Mouse (Mus musculus) heart, postnatal 0 days (tissue): ENCODE results near the gene Cdh13. TPM values are rescaled to one million over a fixed set of nuclear protein-coding genes. Genes with fewer than 3 reads are reported as not detected.

ENCODE experiments used
- ATAC-seq: fragments of 200-750 bp; cut with Nextera tagmentation; 2 replicates; pipeline ENCODE4 v1.8.0; 2017; ENCODE audit warnings: low read depth, moderate number of reproducible peaks, moderate library complexity; ENCODE audit not compliant: insufficient read depth
- DNase-seq: peaks from one replicate; pipeline ENCODE4 v3.0.0-alpha.2; 2016; ENCODE audit warnings: low spot score
- H3K27ac ChIP-seq: fragments of 300-500 bp; sonication (generic); 2 replicates; pipeline ENCODE4 v1.5.1; 2014; ENCODE audit warnings: low read depth, mild to moderate bottlenecking
- H3K27me3 ChIP-seq: fragments of 300-500 bp; sonication (generic); 2 replicates; pipeline ENCODE4 v1.6.1; 2014; ENCODE audit warnings: low read length, mixed read lengths; ENCODE audit not compliant: control insufficient read depth, insufficient read depth
- H3K36me3 ChIP-seq: fragments of 300-500 bp; sonication (generic); replicated peaks from 2 replicates; pipeline ENCODE4 v1.6.1; 2014; ENCODE audit warnings: low read length, mixed read lengths; ENCODE audit not compliant: control insufficient read depth, insufficient read depth
- H3K4me1 ChIP-seq: fragments of 300-500 bp; sonication (generic); 2 replicates; pipeline ENCODE4 v1.6.1; 2014; ENCODE audit warnings: antibody characterized with exemption; ENCODE audit not compliant: control insufficient read depth, insufficient read depth
- H3K4me2 ChIP-seq: fragments of 300-500 bp; sonication (generic); 2 replicates; pipeline ENCODE4 v1.6.1; 2014; ENCODE audit warnings: low read depth, mild to moderate bottlenecking, low read length, moderate library complexity
- H3K4me3 ChIP-seq: fragments of 300-500 bp; sonication (generic); 2 replicates; pipeline ENCODE4 v1.5.1; 2014; ENCODE audit warnings: low read depth, low read length
- H3K9ac ChIP-seq: fragments of 300-500 bp; sonication (generic); replicated peaks from 2 replicates; pipeline ENCODE4 v1.6.1; 2014; ENCODE audit warnings: low read depth, low read length, mixed read lengths
- H3K9me3 ChIP-seq: fragments of 300-500 bp; sonication (generic); replicated peaks from 2 replicates; pipeline ENCODE4 v1.6.1; 2016; ENCODE audit warnings: low read length; ENCODE audit not compliant: control insufficient read depth
- CTCF ChIP-seq: IDR thresholded peaks from 2 replicates; pipeline ENCODE4 v1.5.1; 2016; ENCODE audit warnings: antibody characterized with exemption, control low read depth, low read depth
- EP300 ChIP-seq: IDR thresholded peaks from 2 replicates; pipeline ENCODE4 v1.6.1; 2016; ENCODE audit warnings: antibody characterized with exemption, low read depth
- WGBS: fragments of 180-500 bp; shearing (Covaris S2); extraction: QIAGEN DNeasy Blood & Tissue Kit; methylation state at CpG from one replicate; pipeline ENCODE4 v1.1.7; 2014; 5-methylcytosine and 5-hydroxymethylcytosine counted together
- polyA plus RNA-seq: library from polyadenylated mRNA; unstranded; fragments of >200 nt; fragmentation: Nextera tagmentation; extraction: Ambion mirVana; gene quantifications from 2 replicates; pipeline ENCODE4 v1.2.1, GENCODE M21; 2015
- total RNA-seq: library from RNA; depleted of rRNA; stranded (reverse); fragments of >200 nt; gene quantifications from 2 replicates; pipeline ENCODE4 v1.2.3, GENCODE M21; 2014; ENCODE audit warnings: low replicate concordance

The Cdh13 gene
- total and polyA plus RNA-seq, 2 experiments from 2014 or later = 109 to 136 TPM

DNA sequence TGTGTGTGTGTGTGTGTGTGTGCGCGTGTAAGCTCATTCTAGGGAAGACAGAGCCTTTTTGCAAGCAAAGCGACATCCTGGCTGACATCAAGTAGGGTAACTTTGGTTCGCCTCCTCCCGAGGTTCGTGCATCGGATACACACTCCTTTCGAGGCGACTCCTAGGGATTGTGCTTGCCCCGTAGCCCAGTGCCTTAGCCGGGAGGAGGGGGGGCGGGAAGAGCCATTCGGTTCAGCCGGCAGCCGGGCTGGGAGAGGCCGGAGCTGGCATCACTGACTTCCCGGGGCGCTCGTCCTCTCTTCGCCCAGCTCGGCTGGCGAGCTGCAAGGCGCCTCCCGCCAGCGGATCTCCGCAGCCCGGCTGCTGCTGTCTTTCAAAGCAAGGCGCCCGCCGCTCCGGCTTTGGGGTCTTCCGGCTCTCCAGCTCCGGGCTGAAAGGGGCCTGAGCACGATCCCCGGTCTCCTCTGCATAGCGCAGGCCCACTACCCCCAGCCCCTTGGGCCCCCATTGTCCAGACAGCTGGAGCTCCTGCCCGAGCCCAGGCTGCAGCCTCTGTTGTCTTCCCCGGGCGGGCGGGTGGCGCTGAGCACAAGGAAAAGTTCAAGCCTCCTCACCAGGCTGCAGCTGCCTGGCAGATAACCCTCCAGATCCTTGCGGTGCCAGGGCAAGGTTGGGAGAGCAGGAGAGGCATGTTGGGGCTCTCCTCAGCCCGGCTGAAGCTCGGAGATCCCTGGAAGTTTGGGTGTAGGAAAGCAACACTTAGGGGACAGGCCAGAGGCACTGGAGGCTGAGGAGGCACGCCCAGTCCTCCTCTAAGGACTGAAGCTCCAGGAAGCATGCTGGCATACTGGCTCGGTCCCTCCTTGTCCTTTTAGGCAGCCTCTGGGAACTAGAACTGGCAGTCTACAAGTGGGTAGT lies 838 bp downstream of the Cdh13 start:
- DNase-seq = no peak
- Histone ChIP-seq H3K4me1 (peaks cover 46% of the 10 kb centered on the region), H3K36me3 (no peaks in the 10 kb centered on the region), H3K27ac (peak overlapping the region; percentile 98), H3K4me2 (peak overlapping the region; percentile 89), H3K27me3 (no peaks in the 10 kb centered on the region), H3K4me3 (peak overlapping the region; percentile 75), H3K9ac (peak overlapping the region; percentile 82), H3K9me3 (no peaks in the 10 kb centered on the region)
- 2% methylated on average over 41 of the region's 46 CpGs for WGBS
- TF ChIP-seq CTCF (no peak), EP300 (no peak)
- peak; percentile 10; the same call in 1 of the 2 replicates for ATAC-seq

DNA sequence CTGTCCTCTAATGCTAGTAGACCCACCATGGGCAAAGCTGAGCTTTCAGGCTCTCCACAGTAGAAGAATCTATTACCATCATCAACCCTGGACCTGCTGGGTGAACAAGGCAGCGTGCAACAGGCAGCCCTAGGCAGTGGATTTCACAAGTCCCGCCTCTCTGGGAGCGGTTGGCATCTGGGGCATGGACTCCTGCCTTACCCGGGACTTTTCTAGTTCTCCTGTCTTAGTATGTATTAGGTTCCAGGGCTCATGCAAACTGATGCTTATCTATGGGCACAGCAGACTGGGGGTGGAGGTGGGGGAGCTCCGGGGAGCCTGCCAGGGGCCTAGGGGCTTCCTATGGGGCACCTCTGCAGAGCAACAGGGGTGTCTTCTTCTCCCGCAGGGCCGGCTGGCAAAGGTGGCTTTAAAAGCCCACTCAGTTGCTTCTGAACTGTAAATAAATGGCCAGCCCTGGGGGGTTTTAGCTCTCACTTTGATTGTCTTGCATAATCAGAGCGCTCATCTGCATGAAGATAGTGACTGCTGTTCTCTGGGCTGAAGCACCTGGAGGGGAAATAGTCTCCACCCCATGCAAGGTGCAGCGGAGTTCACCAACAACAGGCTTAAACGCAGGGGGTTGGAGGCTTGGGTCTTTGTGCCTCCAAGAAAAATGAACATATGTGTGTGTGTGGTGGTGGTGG lies 2.2 kb downstream of the Cdh13 start:
- peaks cover 60% of the 10 kb centered on the region for H3K4me1 ChIP-seq
- H3K27me3 ChIP-seq = no peaks in the 10 kb centered on the region
- 29% methylated on average over 10 of the region's 10 CpGs for WGBS
- no peaks in the 10 kb centered on the region for H3K36me3 ChIP-seq
- TF ChIP-seq EP300 (no peak), CTCF (no peak)
- ATAC-seq (no peak), DNase-seq (no peak)
- H3K9ac ChIP-seq = peak overlapping the region; percentile 30; the same call in 1 of the 2 replicates
- H3K4me2 ChIP-seq = peak overlapping the region; percentile 89
- H3K9me3 ChIP-seq = no peaks in the 10 kb centered on the region
- H3K27ac ChIP-seq = peak overlapping the region; percentile 98
- H3K4me3 ChIP-seq = peak overlapping the region; percentile 75

DNA sequence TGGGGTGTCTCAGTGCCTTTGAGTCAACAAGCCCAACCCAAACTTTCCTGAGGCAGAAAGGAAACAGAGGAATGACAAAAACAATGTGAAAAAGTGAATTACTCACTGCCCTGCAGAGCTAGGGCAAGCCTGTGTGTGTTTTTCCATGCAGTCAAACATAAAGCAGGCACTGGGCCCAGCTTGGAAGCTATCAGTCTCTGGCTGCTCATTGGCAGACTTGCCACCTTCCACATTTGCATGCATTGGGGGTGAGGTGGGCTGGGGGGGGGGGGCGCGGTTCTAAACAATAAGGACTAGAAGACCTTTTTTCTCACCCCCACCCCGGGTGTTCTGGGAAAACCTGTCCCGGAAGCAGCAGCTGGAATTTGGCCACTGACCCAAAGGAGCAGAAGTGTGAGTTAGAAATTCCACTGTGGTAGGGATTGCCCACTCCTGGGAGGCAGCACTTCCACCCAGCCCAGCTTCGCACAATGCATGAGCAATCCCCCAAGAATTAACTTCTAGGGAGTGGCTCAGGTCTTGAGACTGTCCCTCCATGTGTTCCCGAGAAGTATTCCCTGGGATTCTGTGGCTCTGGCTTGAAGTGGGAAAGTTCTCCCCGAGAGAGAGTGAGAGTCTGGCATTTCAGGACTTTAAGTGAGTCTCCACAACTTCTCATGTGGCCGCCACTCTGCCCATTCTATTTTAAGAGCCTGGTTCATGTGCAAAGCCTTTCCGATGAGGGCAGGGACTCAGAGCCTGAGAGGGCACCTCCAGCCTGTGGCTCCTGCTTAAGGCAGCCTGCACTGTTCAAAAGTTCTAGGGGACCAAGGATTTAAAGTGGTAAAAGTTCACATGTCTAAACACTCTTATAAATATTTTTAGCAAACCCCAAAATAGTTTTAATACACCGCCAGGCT lies 3.0 kb downstream of the Cdh13 start:
- WGBS = 4% methylated on average over 10 of the region's 10 CpGs
- no peaks in the 10 kb centered on the region for H3K9me3 ChIP-seq
- no peak for TF ChIP-seq EP300
- TF ChIP-seq CTCF = no peak
- H3K27ac ChIP-seq = peak overlapping the region; percentile 98
- H3K27me3 ChIP-seq = no peaks in the 10 kb centered on the region
- ATAC-seq (peak; percentile 55), DNase-seq (peak; percentile 81)
- 0 out of 2 replicates have a peak overlapping the region, but pooled peaks have one; percentile 2 for H3K4me3 ChIP-seq
- H3K9ac ChIP-seq = peak overlapping the region; percentile 30
- H3K36me3 ChIP-seq = no peaks in the 10 kb centered on the region
- H3K4me1 ChIP-seq = peaks cover 68% of the 10 kb centered on the region
- peak overlapping the region; percentile 89 for H3K4me2 ChIP-seq

DNA sequence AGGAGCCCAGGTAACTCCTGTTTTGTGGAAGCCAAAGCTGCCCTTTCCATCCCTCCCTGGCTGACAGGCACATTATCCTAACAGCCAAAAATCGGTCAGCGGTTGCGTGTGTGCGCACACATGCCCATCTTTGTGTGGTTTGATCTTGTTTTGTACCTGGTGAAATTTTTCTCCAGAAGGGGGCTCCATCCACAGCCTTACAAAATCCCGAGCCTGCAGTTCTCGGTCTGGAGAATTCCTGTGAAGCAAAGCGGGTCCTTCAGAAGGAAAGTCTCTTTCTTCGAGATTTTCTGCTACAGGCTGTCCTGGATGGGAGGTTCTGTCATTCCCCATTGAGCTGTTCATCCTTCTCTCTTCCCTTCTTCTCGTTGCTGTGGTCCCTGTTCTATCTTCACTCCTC lies 4.0 kb downstream of the Cdh13 start:
- DNase-seq = no peak

More for the DNA sequence above, 4.0 kb downstream of the Cdh13 start:
- no peak overlapping the region for H3K4me3 ChIP-seq
- H3K27ac ChIP-seq = peak overlapping the region; percentile 98
- H3K4me1 ChIP-seq = peaks cover 71% of the 10 kb centered on the region
- H3K36me3 ChIP-seq = no peaks in the 10 kb centered on the region
- H3K9ac ChIP-seq = no peak overlapping the region
- WGBS = 45% methylated on average over 9 of the region's 9 CpGs
- no peaks in the 10 kb centered on the region for H3K9me3 ChIP-seq
- no peaks in the 10 kb centered on the region for H3K27me3 ChIP-seq
- H3K4me2 ChIP-seq = no peak overlapping the region
- TF ChIP-seq EP300 (no peak), CTCF (peak; percentile 55)
- no peak for ATAC-seq
